Mouse (Mus musculus) heart, embryonic 16.5 days (tissue): Measurements from ENCODE around the gene Ehbp1. TPM values are rescaled to one million over a fixed set of nuclear protein-coding genes. Genes with fewer than 3 reads are reported as not detected.

Source experiments
- ATAC-seq: fragments of 200-750 bp; cut with Nextera tagmentation; replicated peaks from 2 replicates; pipeline ENCODE4 v1.8.0; 2017; ENCODE audit warnings: moderate number of reproducible peaks; ENCODE audit not compliant: insufficient read depth, low FRiP score; ENCODE audit errors: extremely low read depth
- H3K27ac ChIP-seq: fragments of 300-500 bp; sonication (generic); 2 replicates; pipeline ENCODE4 v1.5.1; 2014; ENCODE audit warnings: mild to moderate bottlenecking, low read length, control low read depth, moderate library complexity
- H3K27me3 ChIP-seq: fragments of 300-500 bp; sonication (generic); 2 replicates; pipeline ENCODE4 v1.6.1; 2014; ENCODE audit warnings: low read length, mixed read lengths; ENCODE audit not compliant: control insufficient read depth, insufficient read depth
- H3K36me3 ChIP-seq: fragments of 300-500 bp; sonication (generic); 2 replicates; pipeline ENCODE4 v1.6.1; 2014; ENCODE audit not compliant: control insufficient read depth, insufficient read depth
- H3K4me1 ChIP-seq: fragments of 300-500 bp; sonication (generic); 2 replicates; pipeline ENCODE4 v1.6.1; 2014; ENCODE audit warnings: low read length, mixed read lengths; ENCODE audit not compliant: control insufficient read depth, insufficient read depth
- H3K4me2 ChIP-seq: fragments of 300-500 bp; sonication (generic); 2 replicates; pipeline ENCODE4 v1.6.1; 2014; ENCODE audit warnings: low read depth, mild to moderate bottlenecking, control low read depth, low read length
- H3K4me3 ChIP-seq: fragments of 300-500 bp; sonication (generic); 2 replicates; pipeline ENCODE4 v1.5.1; 2014; ENCODE audit warnings: mild to moderate bottlenecking, control low read depth, low read length
- H3K9ac ChIP-seq: fragments of 300-500 bp; sonication (generic); 2 replicates; pipeline ENCODE4 v1.6.1; 2014; ENCODE audit warnings: low read length, control low read depth
- H3K9me3 ChIP-seq: fragments of 300-500 bp; sonication (generic); replicated peaks from 2 replicates; pipeline ENCODE4 v1.6.1; 2016; ENCODE audit warnings: low read length; ENCODE audit not compliant: control insufficient read depth
- WGBS: fragments of 180-500 bp; shearing (Covaris S2); extraction: QIAGEN DNeasy Blood & Tissue Kit; methylation state at CpG from one replicate; pipeline ENCODE4 v1.1.7; 2014; 5-methylcytosine and 5-hydroxymethylcytosine counted together
- polyA plus RNA-seq: library from polyadenylated mRNA; unstranded; fragments of >200 nt; fragmentation: Nextera tagmentation; extraction: Ambion mirVana; gene quantifications from 2 replicates; pipeline ENCODE4 v1.2.1, GENCODE M21; 2015

Gene Ehbp1
- polyA plus RNA-seq, 1 experiment from 2014 or later, result 55.8 TPM

GRCm38 (mm10) chr11:22289164-22289563 is 52.9 kb downstream of the Ehbp1 start:
- H3K27me3 ChIP-seq, result no peaks in the 10 kb centered on the region
- no peaks in the 10 kb centered on the region for H3K9me3 ChIP-seq
- H3K27ac ChIP-seq, result no peak overlapping the region; the same call in 1 of the 2 replicates
- peaks cover 12% of the 10 kb centered on the region for H3K4me1 ChIP-seq
- no peak overlapping the region for H3K9ac ChIP-seq
- no peaks in the 10 kb centered on the region for H3K36me3 ChIP-seq
- ATAC-seq, result no peak
- no peak overlapping the region for H3K4me3 ChIP-seq
- no peak overlapping the region for H3K4me2 ChIP-seq

- Histone ChIP-seq H3K4me2 (peak overlapping the region; percentile 77), H3K27me3 (no peaks in the 10 kb centered on the region), H3K9me3 (no peaks in the 10 kb centered on the region), H3K36me3 (no peaks in the 10 kb centered on the region), H3K4me3 (peak overlapping the region; percentile 71), H3K9ac (peak overlapping the region; percentile 83), H3K27ac (peak overlapping the region; percentile 93), H3K4me1 (peaks cover 12% of the 10 kb centered on the region)
- under 1% methylated on average over 6 of the region's 6 CpGs for WGBS
- no peak for ATAC-seq
Observed at GRCm38 (mm10) chr11:22287513-22287900, 54.6 kb downstream of the Ehbp1 start.

- Histone ChIP-seq H3K27me3 (no peaks in the 10 kb centered on the region), H3K9me3 (no peaks in the 10 kb centered on the region), H3K27ac (peak overlapping the region; percentile 93), H3K4me1 (peaks cover 12% of the 10 kb centered on the region), H3K36me3 (no peaks in the 10 kb centered on the region; the same call in 1 of the 2 replicates), H3K4me2 (peak overlapping the region; percentile 79), H3K9ac (peak overlapping the region; percentile 83), H3K4me3 (peak overlapping the region; percentile 71)
- under 1% methylated on average over 29 of the region's 43 CpGs for WGBS
- peak; percentile 100 for ATAC-seq
Observed at GRCm38 (mm10) chr11:22286885-22287512, 55.1 kb downstream of the Ehbp1 start.

GRCm38 (mm10) chr11:22286371-22286872 is 55.7 kb downstream of the Ehbp1 start:
- Histone ChIP-seq H3K4me2 (peak overlapping the region; percentile 79), H3K27ac (peak overlapping the region; percentile 83), H3K9ac (peak overlapping the region; percentile 78), H3K4me3 (peak overlapping the region; percentile 71), H3K4me1 (peaks cover 12% of the 10 kb centered on the region), H3K9me3 (no peaks in the 10 kb centered on the region), H3K27me3 (no peaks in the 10 kb centered on the region), H3K36me3 (peaks cover 4% of the 10 kb centered on the region; the same call in 1 of the 2 replicates)
- WGBS, result 1% methylated on average over 38 of the region's 39 CpGs
- ATAC-seq, result peak; percentile 33

GRCm38 (mm10) chr11:22276656-22277055 is 65.4 kb downstream of the Ehbp1 start:
- H3K4me3 ChIP-seq, result no peak overlapping the region
- peaks cover 4% of the 10 kb centered on the region for H3K9me3 ChIP-seq
- no peak overlapping the region for H3K9ac ChIP-seq
- no peak overlapping the region for H3K27ac ChIP-seq
- H3K4me1 ChIP-seq, result peaks cover 3% of the 10 kb centered on the region
- H3K27me3 ChIP-seq, result no peaks in the 10 kb centered on the region
- no peak overlapping the region for H3K4me2 ChIP-seq
- peaks cover 16% of the 10 kb centered on the region; the same call in 1 of the 2 replicates for H3K36me3 ChIP-seq
- no peak for ATAC-seq
- 89% methylated on average over 3 of the region's 3 CpGs for WGBS

- H3K27me3 ChIP-seq, result no peaks in the 10 kb centered on the region
- 34% methylated on average over 2 of the region's 2 CpGs for WGBS
- peaks cover 3% of the 10 kb centered on the region for H3K4me1 ChIP-seq
- no peak overlapping the region for H3K9ac ChIP-seq
- peaks cover 4% of the 10 kb centered on the region for H3K9me3 ChIP-seq
- H3K27ac ChIP-seq, result no peak overlapping the region
- no peak overlapping the region for H3K4me2 ChIP-seq
- ATAC-seq, result no peak
- H3K36me3 ChIP-seq, result peaks cover 16% of the 10 kb centered on the region; the same call in 1 of the 2 replicates
- H3K4me3 ChIP-seq, result no peak overlapping the region
Observed at GRCm38 (mm10) chr11:22274144-22274543, 67.9 kb downstream of the Ehbp1 start.

GRCm38 (mm10) chr11:22273378-22273777 is 68.7 kb downstream of the Ehbp1 start:
- Histone ChIP-seq H3K4me1 (peaks cover 3% of the 10 kb centered on the region), H3K4me2 (no peak overlapping the region), H3K27ac (no peak overlapping the region), H3K9me3 (peaks cover 4% of the 10 kb centered on the region), H3K36me3 (peaks cover 16% of the 10 kb centered on the region; the same call in 1 of the 2 replicates), H3K9ac (no peak overlapping the region), H3K4me3 (no peak overlapping the region), H3K27me3 (no peaks in the 10 kb centered on the region)
- 70% methylated on average over 7 of the region's 7 CpGs for WGBS
- no peak for ATAC-seq

GRCm38 (mm10) chr11:22271889-22272288 is 70.2 kb downstream of the Ehbp1 start:
- 78% methylated on average over 3 of the region's 3 CpGs for WGBS
- no peak overlapping the region for H3K4me3 ChIP-seq
- ATAC-seq, result no peak

GRCm38 (mm10) chr11:22269643-22270042 is 72.4 kb downstream of the Ehbp1 start:
- H3K4me1 ChIP-seq, result peaks cover 3% of the 10 kb centered on the region
- H3K27me3 ChIP-seq, result no peaks in the 10 kb centered on the region
- H3K9me3 ChIP-seq, result no peaks in the 10 kb centered on the region
- H3K4me3 ChIP-seq, result no peak overlapping the region
- no peak overlapping the region for H3K27ac ChIP-seq
- H3K9ac ChIP-seq, result no peak overlapping the region
- no peak for ATAC-seq
- 70% methylated on average over 4 of the region's 4 CpGs for WGBS
- H3K36me3 ChIP-seq, result no peaks in the 10 kb centered on the region
- H3K4me2 ChIP-seq, result no peak overlapping the region

More at GRCm38 (mm10) chr11:22271889-22272288, 70.2 kb downstream of the Ehbp1 start:
- Histone ChIP-seq H3K4me2 (no peak overlapping the region), H3K9me3 (peaks cover 4% of the 10 kb centered on the region), H3K4me1 (peaks cover 3% of the 10 kb centered on the region), H3K9ac (no peak overlapping the region), H3K36me3 (peaks cover 10% of the 10 kb centered on the region; the same call in 1 of the 2 replicates), H3K27ac (no peak overlapping the region), H3K27me3 (no peaks in the 10 kb centered on the region)
